Mouse (Mus musculus) liver, postnatal 0 days (tissue): ENCODE data around the gene Mgat4e.

Experiments
- CTCF ChIP-seq: sonication (generic); IDR thresholded peaks from 2 replicates; pipeline ENCODE4 v1.5.1; 2016; ENCODE audit warnings: antibody characterized with exemption, low read depth
- EP300 ChIP-seq: IDR thresholded peaks from 2 replicates; pipeline ENCODE4 v1.6.1; 2016; ENCODE audit warnings: antibody characterized with exemption, low read depth, mild to moderate bottlenecking

DNA sequence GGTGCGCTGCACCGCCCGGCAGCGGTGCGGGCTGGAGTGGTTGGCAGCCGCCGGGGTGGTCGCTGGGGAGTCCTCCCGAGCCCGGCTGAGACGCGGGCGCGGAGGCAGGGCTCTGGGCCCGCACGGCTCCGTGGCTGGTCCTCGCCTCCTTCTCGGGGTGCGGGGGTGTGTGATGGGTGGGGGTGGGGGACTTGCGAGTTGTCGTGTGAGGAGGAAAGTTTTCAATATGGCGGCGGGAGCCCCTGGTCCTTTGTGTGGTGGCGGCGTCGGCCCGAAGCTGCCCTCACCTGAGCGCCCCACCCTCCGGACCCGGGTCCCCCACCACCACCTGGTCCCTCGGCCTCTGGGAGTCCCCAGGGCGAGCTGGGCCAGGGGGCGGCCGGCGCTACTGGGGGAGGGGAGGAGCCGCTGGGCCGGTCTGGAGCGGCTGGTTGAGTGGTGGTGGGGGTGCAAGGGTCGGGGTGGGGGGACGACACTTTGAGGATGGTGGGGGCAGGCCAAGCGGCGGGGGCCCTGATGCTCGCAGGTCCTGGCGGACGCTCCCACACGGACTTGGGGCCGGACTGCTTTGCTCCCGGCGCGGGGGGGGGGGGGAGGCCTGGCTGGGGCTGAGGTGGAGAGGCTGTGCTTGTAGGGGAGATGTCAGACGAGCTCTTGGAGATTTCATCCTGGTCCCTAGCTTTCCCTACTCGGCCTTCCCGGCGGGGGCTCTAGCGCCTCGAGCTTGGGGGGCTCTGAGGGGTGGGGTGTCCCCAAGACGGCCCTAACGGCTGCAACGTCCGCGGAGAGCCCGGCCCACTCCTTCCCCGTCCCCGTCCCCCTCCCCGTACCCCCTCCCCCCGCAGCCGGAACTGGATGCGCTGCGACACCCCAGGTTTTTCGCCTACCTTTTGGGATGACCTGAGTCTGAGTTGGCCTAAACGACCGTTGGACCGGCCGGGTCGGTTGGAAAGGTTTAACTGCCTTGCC, 11.6 kb upstream of the Mgat4e start:
- TF ChIP-seq CTCF (no peak), EP300 (no peak)
